Mouse (Mus musculus) ES-Bruce4 (cell line): ENCODE results near the gene Slc20a1.

Experiments used
- CTCF ChIP-seq: IDR thresholded peaks from one replicate; pipeline ENCODE4 v1.8.1; 2011; ENCODE audit warnings: low read depth, low read length
- EP300 ChIP-seq: IDR thresholded peaks from 2 replicates; pipeline ENCODE4 v1.6.1; 2011; ENCODE audit warnings: low read depth, low read length; ENCODE audit not compliant: insufficient read depth
- POLR2A ChIP-seq: IDR thresholded peaks from one replicate; pipeline ENCODE4 v1.8.1; 2011; ENCODE audit warnings: low read length; ENCODE audit not compliant: insufficient read depth

GRCm38 (mm10) chr2:129205000-129205399, 6.4 kb downstream of the Slc20a1 start:
- TF ChIP-seq CTCF (no peak), POLR2A (no peak), EP300 (no peak)
